Mouse (Mus musculus): ENCODE data around the gene Ptx3.
"Not testable (repeated sequence)": the region's sequence is repeated elsewhere in the genome, so short reads cannot be mapped to it uniquely, and the experiment has no call there.

Gene Ptx3

GRCm38 (mm10) chr3:66219655-66220191 is at the start of gene Ptx3:
Gene Ptx3 (plus strand): TSS chr3:66219910.
- DNase-seq (ENCODE audit: low spot score) = no peak

DNA sequence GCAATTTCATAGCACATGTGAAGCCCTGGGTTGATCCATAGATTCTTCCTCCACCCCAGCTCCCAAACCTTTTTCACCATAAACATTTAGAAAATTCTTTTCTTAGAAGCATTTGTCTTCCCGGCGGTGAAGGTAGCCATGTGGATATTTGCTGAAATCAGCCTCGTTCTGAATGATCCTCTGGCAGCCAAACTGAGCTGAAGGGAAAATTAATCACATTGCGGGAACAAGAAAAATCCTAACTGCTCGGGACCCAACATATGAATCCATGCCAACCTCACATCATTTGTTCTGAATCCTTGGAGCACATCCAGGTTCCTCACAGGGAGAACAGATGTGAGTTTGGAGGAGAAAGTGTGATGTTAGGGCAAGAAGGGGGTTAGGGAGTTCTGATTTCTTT is 46.8 kb upstream of the Ptx3 start:
- DNase-seq (ENCODE audit: low spot score) = no peak

DNA sequence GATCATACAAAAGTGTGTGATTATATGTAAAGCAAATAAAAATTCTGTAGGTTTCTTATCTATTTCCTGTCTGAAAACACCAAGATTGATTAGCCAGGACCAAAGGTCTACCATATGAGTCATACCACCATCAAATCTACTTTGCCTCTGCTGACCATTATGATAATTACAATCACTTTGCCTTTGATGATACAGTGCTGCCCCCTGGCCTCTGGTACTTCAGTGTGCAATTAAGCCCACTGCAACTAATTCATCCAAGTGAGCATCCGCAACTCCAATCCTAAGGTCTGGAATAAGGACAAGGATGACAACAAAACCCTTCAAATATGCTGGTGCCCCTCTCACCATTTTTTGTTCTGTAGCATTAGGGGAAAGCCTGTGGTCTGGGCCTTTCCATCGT is 40.1 kb upstream of the Ptx3 start:
- DNase-seq (ENCODE audit: low spot score) = no peak

DNA sequence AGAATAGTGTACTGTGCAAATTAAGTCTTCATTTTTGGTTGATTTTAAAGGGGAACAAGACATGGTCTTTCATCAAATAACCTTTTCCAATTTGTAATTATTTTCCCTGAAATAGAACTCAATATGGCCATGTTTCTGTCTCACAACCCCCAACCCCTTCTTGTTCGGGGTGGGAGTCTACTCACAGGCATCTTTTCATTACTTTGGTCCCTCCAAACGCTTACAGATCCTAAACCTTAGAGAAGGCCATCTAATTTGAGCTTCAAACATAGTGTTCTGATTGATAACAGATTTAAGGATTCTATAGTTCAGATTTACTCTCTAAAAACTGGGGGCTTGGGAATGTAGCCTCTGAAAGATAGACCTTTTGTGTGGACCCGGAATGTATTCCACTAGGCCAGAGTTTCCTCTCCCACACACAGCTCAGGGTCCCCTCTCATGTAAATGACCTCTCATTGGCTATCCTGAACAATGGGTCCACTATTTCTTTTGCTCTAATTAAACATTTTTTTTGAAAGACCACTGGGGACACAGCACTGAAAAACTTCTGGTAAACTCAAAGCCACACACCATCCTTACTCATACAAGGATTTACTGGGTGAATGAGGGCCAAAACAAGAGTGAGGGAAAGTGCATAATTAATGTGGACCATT is 25.7 kb upstream of the Ptx3 start:
- no peak for DNase-seq (ENCODE audit: low spot score)

DNA sequence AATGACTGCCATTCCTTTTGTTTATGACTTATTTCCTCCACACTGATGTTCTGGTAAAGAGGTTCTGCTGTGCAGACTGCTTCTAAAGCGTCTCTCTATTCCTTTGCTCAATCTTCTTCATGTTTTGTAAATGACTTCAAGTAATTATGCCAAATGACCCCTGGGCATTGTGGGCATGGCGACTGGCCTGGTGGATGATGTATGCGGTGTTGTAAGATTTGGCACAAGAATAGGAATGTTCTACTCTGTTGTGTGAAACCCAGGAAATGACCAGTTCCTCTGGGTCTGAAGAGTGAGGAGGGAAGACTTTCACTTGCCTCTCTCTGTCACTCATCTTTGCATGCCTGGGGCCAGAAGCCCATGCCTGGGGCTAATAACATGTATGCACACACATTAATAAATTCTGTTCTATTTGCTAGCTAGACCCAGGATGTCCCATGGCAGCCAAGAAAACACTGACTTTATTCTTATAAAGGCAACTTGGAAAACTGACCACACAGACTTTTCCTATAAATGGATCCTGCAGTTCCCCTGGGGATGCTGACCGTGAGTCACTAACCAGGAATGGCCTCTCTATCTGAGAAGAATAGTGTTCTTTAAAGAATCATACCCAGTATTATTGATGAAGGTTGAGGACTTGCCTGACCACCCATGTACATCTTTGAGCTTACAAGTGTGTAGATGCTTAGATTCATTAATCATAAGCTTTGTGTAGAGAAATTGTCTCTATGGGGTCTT is 10.7 kb upstream of the Ptx3 start:
- DNase-seq (ENCODE audit: low spot score) = no peak

GRCm38 (mm10) chr3:66213524-66213923 is 6.2 kb upstream of the Ptx3 start:
- no peak for DNase-seq (ENCODE audit: low spot score)

DNA sequence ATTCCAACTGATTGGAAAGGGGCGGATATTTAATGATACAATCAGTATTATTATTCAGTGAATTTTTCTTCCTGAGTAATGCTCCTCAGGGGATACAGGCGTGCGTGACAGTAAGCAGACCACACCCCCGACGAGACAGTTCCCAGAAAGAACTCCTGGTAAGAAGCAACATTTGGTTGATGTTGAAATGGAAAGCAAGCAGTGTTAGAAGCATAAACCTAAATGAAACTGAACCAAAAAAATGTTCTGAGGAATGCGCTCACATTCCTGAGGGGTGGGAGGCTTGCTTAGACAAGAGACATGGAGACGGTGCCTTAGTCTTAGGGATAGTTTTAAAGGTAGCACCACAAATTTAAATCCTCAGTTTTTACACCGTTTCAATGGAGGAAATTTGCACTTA is 4.0 kb upstream of the Ptx3 start:
- no peak for DNase-seq (ENCODE audit: low spot score)

- peak; percentile 15 for DNase-seq (ENCODE audit: low spot score)
Measured at GRCm38 (mm10) chr3:66220554-66221242, 988 bp downstream of the Ptx3 start.

DNA sequence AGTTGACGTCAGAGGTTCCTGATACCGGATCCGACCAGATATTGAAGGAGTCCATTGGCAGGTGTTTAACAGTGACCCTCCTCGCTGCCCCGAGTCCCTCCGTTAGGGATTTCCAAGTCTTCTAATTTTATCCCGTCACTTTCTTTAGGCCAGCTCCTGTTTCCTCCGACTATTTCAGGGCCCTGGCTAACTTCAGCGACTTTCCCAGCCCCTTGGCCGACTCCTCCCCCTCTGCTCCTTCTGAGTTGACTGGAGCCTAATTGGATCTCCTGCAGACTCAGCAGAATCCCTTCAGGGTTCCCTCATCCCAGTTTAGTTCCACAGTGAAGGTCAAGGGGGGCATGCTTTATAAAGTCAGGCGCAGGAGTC is 1.5 kb downstream of the Ptx3 start:
- no peak for DNase-seq (ENCODE audit: low spot score)

- no peak for DNase-seq (ENCODE audit: low spot score)
Measured at GRCm38 (mm10) chr3:66224931-66225537, 5.3 kb downstream of the Ptx3 start.

DNA sequence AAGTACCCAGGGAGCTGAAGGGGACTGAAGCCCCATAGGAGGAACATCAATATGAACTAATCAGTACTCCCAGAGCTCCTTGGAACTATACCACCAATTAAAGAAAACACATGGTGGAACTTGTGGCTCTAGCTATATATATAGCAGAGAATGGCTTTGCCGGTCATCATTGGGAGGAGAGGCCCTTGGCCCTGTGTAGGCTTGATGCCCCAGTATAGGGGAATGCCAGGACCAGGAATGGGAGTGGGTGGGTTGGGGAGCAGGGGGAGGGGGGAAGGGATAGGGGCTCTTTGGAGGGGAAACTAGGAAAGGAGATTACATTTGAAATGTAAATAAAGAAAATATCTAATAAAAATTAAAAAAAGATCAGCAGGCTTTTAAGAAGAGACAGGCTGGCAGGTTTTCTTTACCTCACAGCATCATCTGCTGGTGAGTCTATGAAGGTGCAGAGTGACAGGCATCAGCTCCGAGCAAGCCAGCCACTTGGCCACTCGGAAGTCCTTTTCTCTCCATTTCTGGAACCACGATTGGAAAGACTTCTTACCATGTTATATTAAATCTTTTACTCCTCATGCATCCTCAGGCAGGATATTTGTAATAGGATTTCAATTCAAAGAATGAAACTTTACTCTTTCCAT is 16.6 kb downstream of the Ptx3 start:
- not testable (repeated sequence) for DNase-seq (ENCODE audit: low spot score)

DNA sequence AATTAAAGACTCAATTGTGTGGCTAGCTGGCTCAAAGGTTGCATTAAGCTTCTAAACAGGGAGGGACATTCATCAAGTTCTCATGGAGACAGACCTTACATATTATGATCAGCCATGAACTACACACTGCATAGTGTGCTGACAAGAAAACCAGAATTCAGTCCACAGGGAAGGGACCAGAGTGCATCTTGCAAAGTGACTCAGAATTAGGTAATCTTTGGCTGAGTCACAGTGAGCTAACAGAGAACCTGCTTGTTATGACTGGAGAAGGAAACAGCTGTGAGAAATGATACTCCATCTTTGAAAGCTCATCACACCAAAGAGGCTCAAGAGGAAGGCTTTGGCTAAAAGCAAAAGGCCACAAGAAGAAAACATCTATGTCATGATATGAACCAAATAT is 20.8 kb downstream of the Ptx3 start:
- DNase-seq (ENCODE audit: low spot score) = no peak

DNA sequence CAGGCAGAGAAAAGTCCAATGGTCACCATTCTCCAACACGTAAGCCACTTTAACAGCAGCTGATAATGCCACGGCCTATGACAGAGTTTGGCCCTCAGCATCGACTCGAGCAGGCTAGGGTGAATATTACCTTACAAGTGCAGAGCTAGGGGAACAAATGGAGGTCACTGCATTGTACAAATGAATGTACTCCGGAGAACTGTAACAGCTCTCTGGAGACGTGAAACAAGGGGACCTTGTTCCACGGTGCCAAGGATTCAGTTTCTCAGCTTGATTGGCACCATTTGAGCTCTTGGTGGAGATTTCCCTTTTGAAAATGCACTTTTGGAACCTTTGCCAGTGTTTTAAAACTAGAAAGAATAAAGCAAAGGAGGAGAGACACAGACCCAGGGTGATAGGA is 32.1 kb downstream of the Ptx3 start:
- no peak for DNase-seq (ENCODE audit: low spot score)

DNA sequence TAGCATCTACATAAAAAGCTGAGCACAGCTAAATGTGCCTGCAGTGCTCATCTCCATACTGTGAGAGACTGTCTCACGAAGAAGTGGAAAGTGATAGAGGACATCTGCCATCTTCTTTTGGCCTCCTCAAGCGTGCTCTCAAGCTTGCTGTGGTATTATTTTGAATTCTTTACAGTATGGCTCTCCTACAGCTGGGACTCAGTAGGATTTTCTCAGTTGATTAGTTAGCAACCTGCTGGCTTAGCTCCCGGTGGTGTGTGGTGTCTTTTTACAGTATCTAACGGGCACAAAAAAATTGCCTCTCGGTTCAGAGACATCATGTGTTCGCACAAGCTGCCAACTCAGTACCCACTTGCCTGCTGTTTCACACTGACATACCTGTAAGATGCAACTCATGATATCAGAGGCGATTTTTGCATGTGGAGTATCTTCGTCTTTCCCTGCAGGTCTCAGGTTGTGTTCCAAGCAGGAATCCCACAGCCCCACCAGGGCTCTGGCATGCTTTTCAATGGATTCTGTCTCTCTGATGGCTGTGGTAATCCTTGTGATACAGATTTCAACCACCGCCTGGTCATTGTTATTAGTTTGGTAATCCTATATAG is 34.9 kb downstream of the Ptx3 start:
- DNase-seq (ENCODE audit: low spot score) = no peak

DNA sequence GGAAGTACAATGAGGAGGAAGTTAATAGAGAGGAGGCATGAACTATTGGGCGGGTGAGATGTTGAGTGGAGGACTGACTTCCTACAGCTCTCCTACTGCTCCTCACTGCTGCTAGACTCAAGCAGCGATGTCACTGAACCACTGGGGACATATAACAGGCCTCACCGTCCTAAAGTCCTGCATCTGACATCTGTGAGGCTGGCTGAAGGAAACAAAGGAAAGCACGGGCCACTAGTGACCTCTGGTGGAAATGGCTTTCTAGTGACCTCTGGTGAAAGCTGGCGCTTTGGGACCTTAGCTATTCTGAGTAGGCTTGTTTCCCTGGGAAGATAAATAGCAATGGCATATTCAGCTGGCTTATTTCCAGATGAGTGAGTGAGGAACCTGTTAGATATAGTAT is 42.6 kb downstream of the Ptx3 start:
- no peak for DNase-seq (ENCODE audit: low spot score)

- DNase-seq (ENCODE audit: low spot score) = no peak
Measured at GRCm38 (mm10) chr3:66263270-66263669, 43.6 kb downstream of the Ptx3 start.

Measured in ovary, adult 18-20 months (tissue).